Mouse (Mus musculus): ENCODE results near the gene Trim31. TPM values are rescaled to one million over a fixed set of nuclear protein-coding genes. Genes with fewer than 3 reads are reported as not detected.

Gene Trim31
- polyA plus RNA-seq, 1 experiment = not detected

- no peak overlapping the region for H3K4me3 ChIP-seq (ENCODE audit: low read depth, low read length)
- no peaks in the 10 kb centered on the region for H3K9me3 ChIP-seq (replicated peaks; ENCODE audit: control insufficient read depth, insufficient read depth, low read length, poor library complexity, severe bottlenecking)
- no peak overlapping the region for H3K27ac ChIP-seq (ENCODE audit: insufficient read depth, low read length)
- peak; percentile 89 for TF ChIP-seq CTCF (IDR thresholded peaks at IDR 0.05; ENCODE audit: low read depth, low read length)
- no peak for TF ChIP-seq POLR2A (IDR thresholded peaks at IDR 0.05; ENCODE audit: insufficient read depth, low read length)
- no peak overlapping the region for H3K9ac ChIP-seq (ENCODE audit: low read depth, poor library complexity, severe bottlenecking)
- H3K27me3 ChIP-seq (ENCODE audit: control insufficient read depth, insufficient read depth, low read length, poor library complexity, severe bottlenecking) = no peaks in the 10 kb centered on the region
- H3K4me1 ChIP-seq (ENCODE audit: control insufficient read depth, insufficient read depth, low read length) = no peaks in the 10 kb centered on the region
- no peaks in the 10 kb centered on the region for H3K36me3 ChIP-seq (ENCODE audit: control insufficient read depth, insufficient read depth, low read length, poor library complexity, severe bottlenecking)
Observed at GRCm38 (mm10) chr17:36915076-36915475, 17.2 kb downstream of the Trim31 start.

GRCm38 (mm10) chr17:36920239-36920638 lies 22.3 kb downstream of the Trim31 start:
- peak overlapping the region; percentile 5; the same call in 1 of the 2 replicates for H3K9ac ChIP-seq (ENCODE audit: low read depth, poor library complexity, severe bottlenecking)

GRCm38 (mm10) chr17:36922715-36923114 lies 24.8 kb downstream of the Trim31 start:
- Histone ChIP-seq H3K4me1 (ENCODE audit: control insufficient read depth, insufficient read depth, low read length) (no peaks in the 10 kb centered on the region), H3K9me3 (replicated peaks; ENCODE audit: control insufficient read depth, insufficient read depth, low read length, poor library complexity, severe bottlenecking) (no peaks in the 10 kb centered on the region), H3K36me3 (ENCODE audit: control insufficient read depth, insufficient read depth, low read length, poor library complexity, severe bottlenecking) (no peaks in the 10 kb centered on the region), H3K4me3 (ENCODE audit: low read depth, low read length) (no peak overlapping the region), H3K27me3 (ENCODE audit: control insufficient read depth, insufficient read depth, low read length, poor library complexity, severe bottlenecking) (no peaks in the 10 kb centered on the region), H3K27ac (ENCODE audit: insufficient read depth, low read length) (no peak overlapping the region), H3K9ac (ENCODE audit: low read depth, poor library complexity, severe bottlenecking) (0 out of 2 replicates have a peak overlapping the region, but pooled peaks have one; percentile 35)
- TF ChIP-seq POLR2A (IDR thresholded peaks at IDR 0.05; ENCODE audit: insufficient read depth, low read length) = no peak
- TF ChIP-seq CTCF (IDR thresholded peaks at IDR 0.05; ENCODE audit: low read depth, low read length) = no peak
- TF ChIP-seq EP300 (IDR thresholded peaks at IDR 0.05; ENCODE audit: insufficient read depth, low read depth, low read length) = no peak

More at GRCm38 (mm10) chr17:36920239-36920638, 22.3 kb downstream of the Trim31 start:
- Histone ChIP-seq H3K4me3 (ENCODE audit: low read depth, low read length) (no peak overlapping the region; the same call in 1 of the 2 replicates), H3K27me3 (ENCODE audit: control insufficient read depth, insufficient read depth, low read length, poor library complexity, severe bottlenecking) (no peaks in the 10 kb centered on the region), H3K36me3 (ENCODE audit: control insufficient read depth, insufficient read depth, low read length, poor library complexity, severe bottlenecking) (no peaks in the 10 kb centered on the region), H3K9me3 (replicated peaks; ENCODE audit: control insufficient read depth, insufficient read depth, low read length, poor library complexity, severe bottlenecking) (no peaks in the 10 kb centered on the region), H3K4me1 (ENCODE audit: control insufficient read depth, insufficient read depth, low read length) (no peaks in the 10 kb centered on the region), H3K27ac (ENCODE audit: insufficient read depth, low read length) (no peak overlapping the region)
- TF ChIP-seq CTCF (IDR thresholded peaks at IDR 0.05; ENCODE audit: low read depth, low read length) (no peak), EP300 (IDR thresholded peaks at IDR 0.05; ENCODE audit: insufficient read depth, low read depth, low read length) (0 out of 2 replicates have a peak, but pooled peaks have one; percentile 30), POLR2A (IDR thresholded peaks at IDR 0.05; ENCODE audit: insufficient read depth, low read length) (no peak)

- no peak for TF ChIP-seq CTCF (IDR thresholded peaks at IDR 0.05; ENCODE audit: low read depth, low read length)
- no peak for TF ChIP-seq EP300 (IDR thresholded peaks at IDR 0.05; ENCODE audit: insufficient read depth, low read depth, low read length)
- no peak for TF ChIP-seq POLR2A (IDR thresholded peaks at IDR 0.05; ENCODE audit: insufficient read depth, low read length)
- no peaks in the 10 kb centered on the region for H3K9me3 ChIP-seq (replicated peaks; ENCODE audit: control insufficient read depth, insufficient read depth, low read length, poor library complexity, severe bottlenecking)
- H3K4me3 ChIP-seq (ENCODE audit: low read depth, low read length) = peak overlapping the region; percentile 72
- no peaks in the 10 kb centered on the region for H3K4me1 ChIP-seq (ENCODE audit: control insufficient read depth, insufficient read depth, low read length)
- no peak overlapping the region for H3K27ac ChIP-seq (ENCODE audit: insufficient read depth, low read length)
- no peaks in the 10 kb centered on the region for H3K27me3 ChIP-seq (ENCODE audit: control insufficient read depth, insufficient read depth, low read length, poor library complexity, severe bottlenecking)
- H3K36me3 ChIP-seq (ENCODE audit: control insufficient read depth, insufficient read depth, low read length, poor library complexity, severe bottlenecking) = no peaks in the 10 kb centered on the region
- 0 out of 2 replicates have a peak overlapping the region, but pooled peaks have one; percentile 35 for H3K9ac ChIP-seq (ENCODE audit: low read depth, poor library complexity, severe bottlenecking)
Observed at GRCm38 (mm10) chr17:36923491-36923890, 25.6 kb downstream of the Trim31 start.

GRCm38 (mm10) chr17:36927496-36928120 lies 29.7 kb downstream of the Trim31 start:
- Histone ChIP-seq H3K27me3 (ENCODE audit: control insufficient read depth, insufficient read depth, low read length, poor library complexity, severe bottlenecking) (no peaks in the 10 kb centered on the region), H3K9ac (ENCODE audit: low read depth, poor library complexity, severe bottlenecking) (no peak overlapping the region), H3K36me3 (ENCODE audit: control insufficient read depth, insufficient read depth, low read length, poor library complexity, severe bottlenecking) (no peaks in the 10 kb centered on the region), H3K27ac (ENCODE audit: insufficient read depth, low read length) (no peak overlapping the region), H3K4me1 (ENCODE audit: control insufficient read depth, insufficient read depth, low read length) (no peaks in the 10 kb centered on the region), H3K4me3 (ENCODE audit: low read depth, low read length) (no peak overlapping the region), H3K9me3 (replicated peaks; ENCODE audit: control insufficient read depth, insufficient read depth, low read length, poor library complexity, severe bottlenecking) (no peaks in the 10 kb centered on the region)
- TF ChIP-seq EP300 (IDR thresholded peaks at IDR 0.05; ENCODE audit: insufficient read depth, low read depth, low read length) = no peak
- no peak for TF ChIP-seq POLR2A (IDR thresholded peaks at IDR 0.05; ENCODE audit: insufficient read depth, low read length)
- TF ChIP-seq CTCF (IDR thresholded peaks at IDR 0.05; ENCODE audit: low read depth, low read length) = no peak

GRCm38 (mm10) chr17:36929236-36929932 lies 31.5 kb downstream of the Trim31 start:
- no peaks in the 10 kb centered on the region for H3K36me3 ChIP-seq (ENCODE audit: control insufficient read depth, insufficient read depth, low read length, poor library complexity, severe bottlenecking)
- no peak overlapping the region for H3K9ac ChIP-seq (ENCODE audit: low read depth, poor library complexity, severe bottlenecking)
- H3K4me3 ChIP-seq (ENCODE audit: low read depth, low read length) = no peak overlapping the region
- no peaks in the 10 kb centered on the region for H3K27me3 ChIP-seq (ENCODE audit: control insufficient read depth, insufficient read depth, low read length, poor library complexity, severe bottlenecking)
- H3K27ac ChIP-seq (ENCODE audit: insufficient read depth, low read length) = no peak overlapping the region
- H3K9me3 ChIP-seq (replicated peaks; ENCODE audit: control insufficient read depth, insufficient read depth, low read length, poor library complexity, severe bottlenecking) = no peaks in the 10 kb centered on the region
- TF ChIP-seq EP300 (IDR thresholded peaks at IDR 0.05; ENCODE audit: insufficient read depth, low read depth, low read length) (no peak), POLR2A (IDR thresholded peaks at IDR 0.05; ENCODE audit: insufficient read depth, low read length) (no peak), CTCF (IDR thresholded peaks at IDR 0.05; ENCODE audit: low read depth, low read length) (no peak)
- no peaks in the 10 kb centered on the region for H3K4me1 ChIP-seq (ENCODE audit: control insufficient read depth, insufficient read depth, low read length)

Measured in ES-Bruce4 (cell line).